Mouse (Mus musculus) lung, postnatal 0 days (tissue): ENCODE results near the gene Pmm1.

Experiments
- CTCF ChIP-seq: IDR thresholded peaks from 2 replicates; pipeline ENCODE4 v1.5.1; 2016; ENCODE audit warnings: antibody characterized with exemption, mild to moderate bottlenecking
- EP300 ChIP-seq: IDR thresholded peaks from 2 replicates; pipeline ENCODE4 v1.6.1; 2016; ENCODE audit warnings: antibody characterized with exemption, mild to moderate bottlenecking, control low read depth

- TF ChIP-seq CTCF (no peak), EP300 (no peak)
Observed at GRCm38 (mm10) chr15:81954151-81954583, 6.6 kb downstream of the Pmm1 start.
